Mouse (Mus musculus) forebrain, embryonic 16.5 days (tissue): Measurements from ENCODE around the gene 1190005I06Rik. TPM values are rescaled to one million over a fixed set of nuclear protein-coding genes. Genes with fewer than 3 reads are reported as not detected.

Source experiments
- ATAC-seq: fragments of 200-750 bp; cut with Nextera tagmentation; 2 replicates; pipeline ENCODE4 v1.8.0; 2017; ENCODE audit warnings: mild to moderate bottlenecking, moderate library complexity
- H3K27ac ChIP-seq: fragments of 300-500 bp; sonication (generic); 2 replicates; pipeline ENCODE4 v1.5.1; 2014; ENCODE audit warnings: low read length, control low read depth
- H3K27me3 ChIP-seq: fragments of 300-500 bp; sonication (generic); replicated peaks from 2 replicates; pipeline ENCODE4 v1.6.1; 2014; ENCODE audit warnings: low read length; ENCODE audit not compliant: control insufficient read depth, insufficient read depth
- H3K36me3 ChIP-seq: fragments of 300-500 bp; sonication (generic); 2 replicates; pipeline ENCODE4 v1.6.1; 2014; ENCODE audit not compliant: control insufficient read depth, insufficient read depth
- H3K4me1 ChIP-seq: fragments of 300-500 bp; sonication (generic); replicated peaks from 2 replicates; pipeline ENCODE4 v1.6.1; 2014; ENCODE audit warnings: low read length; ENCODE audit not compliant: control insufficient read depth, insufficient read depth
- H3K4me2 ChIP-seq: fragments of 300-500 bp; sonication (generic); 2 replicates; pipeline ENCODE4 v1.6.1; 2014; ENCODE audit warnings: mild to moderate bottlenecking, low read length, control low read depth
- H3K4me3 ChIP-seq: fragments of 300-500 bp; sonication (generic); replicated peaks from 2 replicates; pipeline ENCODE4 v1.5.1; 2014; ENCODE audit warnings: mild to moderate bottlenecking, low read length, control low read depth
- H3K9ac ChIP-seq: fragments of 300-500 bp; sonication (generic); replicated peaks from 2 replicates; pipeline ENCODE4 v1.6.1; 2014; ENCODE audit warnings: low read depth, low read length, control low read depth
- H3K9me3 ChIP-seq: fragments of 300-500 bp; sonication (generic); 2 replicates; pipeline ENCODE4 v1.6.1; 2016; ENCODE audit warnings: low read length; ENCODE audit not compliant: control insufficient read depth
- WGBS: fragments of 180-500 bp; shearing (Covaris S2); extraction: QIAGEN DNeasy Blood & Tissue Kit; methylation state at CpG from one replicate; pipeline ENCODE4 v1.1.7; 2014; 5-methylcytosine and 5-hydroxymethylcytosine counted together
- polyA plus RNA-seq: library from polyadenylated mRNA; unstranded; fragments of >200 nt; fragmentation: Nextera tagmentation; extraction: Ambion mirVana; gene quantifications from 2 replicates; pipeline ENCODE4 v1.2.1, GENCODE M21; 2015

Gene 1190005I06Rik
- polyA plus RNA-seq, 1 experiment from 2014 or later: 11.0 TPM

GRCm38 (mm10) chr8:120672626-120673229 lies 25.3 kb upstream of the 1190005I06Rik start:
- Histone ChIP-seq H3K27me3 (no peaks in the 10 kb centered on the region), H3K27ac (no peak overlapping the region), H3K9me3 (no peaks in the 10 kb centered on the region), H3K4me1 (peaks cover 12% of the 10 kb centered on the region), H3K9ac (no peak overlapping the region), H3K36me3 (peaks cover 20% of the 10 kb centered on the region), H3K4me3 (no peak overlapping the region), H3K4me2 (no peak overlapping the region)
- no peak for ATAC-seq
- WGBS: 91% methylated on average over 16 of the region's 16 CpGs

GRCm38 (mm10) chr8:120671775-120672174 lies 24.3 kb upstream of the 1190005I06Rik start:
- no peak for ATAC-seq
- H3K4me3 ChIP-seq: no peak overlapping the region
- no peaks in the 10 kb centered on the region for H3K27me3 ChIP-seq
- H3K9ac ChIP-seq: no peak overlapping the region
- no peaks in the 10 kb centered on the region for H3K9me3 ChIP-seq
- no peak overlapping the region for H3K4me2 ChIP-seq
- H3K4me1 ChIP-seq: peaks cover 17% of the 10 kb centered on the region
- no peak overlapping the region for H3K27ac ChIP-seq
- peaks cover 20% of the 10 kb centered on the region for H3K36me3 ChIP-seq
- WGBS: 58% methylated on average over 6 of the region's 6 CpGs

GRCm38 (mm10) chr8:120668374-120668905 lies 21.0 kb upstream of the 1190005I06Rik start, which contains the start of gene Emc8:
Emc8 (minus strand) TSS chr8:120668573.
- Histone ChIP-seq H3K4me2 (peak within 1 kb of the TSS; percentile 97), H3K4me1 (peaks cover 41% of the 10 kb centered on the region), H3K9me3 (no peaks in the 10 kb centered on the region), H3K27ac (peak within 1 kb of the TSS; percentile 89), H3K4me3 (peak within 1 kb of the TSS; percentile 97), H3K36me3 (peaks cover 14% of the 10 kb centered on the region; the same call in 1 of the 2 replicates), H3K9ac (peak within 1 kb of the TSS; percentile 94), H3K27me3 (no peaks in the 10 kb centered on the region)
- under 1% methylated on average over 49 of the region's 51 CpGs for WGBS
- no peak for ATAC-seq

GRCm38 (mm10) chr8:120667561-120668373 lies 20.3 kb upstream of the 1190005I06Rik start, which contains the start of the genes Gm27021 and Cox4i1:
Gm27021 (minus strand) TSS chr8:120668079.
Cox4i1 (plus strand) TSS chr8:120668222.
- Histone ChIP-seq H3K9ac (peak within 1 kb of the TSS; percentile 94), H3K4me3 (peak within 1 kb of the TSS; percentile 97), H3K27ac (peak within 1 kb of the TSS; percentile 89), H3K36me3 (peaks cover 8% of the 10 kb centered on the region; the same call in 1 of the 2 replicates), H3K4me2 (peak within 1 kb of the TSS; percentile 97), H3K9me3 (no peaks in the 10 kb centered on the region), H3K27me3 (no peaks in the 10 kb centered on the region), H3K4me1 (peaks cover 41% of the 10 kb centered on the region)
- under 1% methylated on average over 103 of the region's 105 CpGs for WGBS
- peak; percentile 96 for ATAC-seq

GRCm38 (mm10) chr8:120666807-120667470 lies 19.5 kb upstream of the 1190005I06Rik start:
- no peaks in the 10 kb centered on the region for H3K9me3 ChIP-seq
- no peak overlapping the region for H3K27ac ChIP-seq
- peak overlapping the region; percentile 97 for H3K4me2 ChIP-seq
- H3K27me3 ChIP-seq: no peaks in the 10 kb centered on the region
- peak overlapping the region; percentile 97 for H3K4me3 ChIP-seq
- no peak for ATAC-seq
- H3K36me3 ChIP-seq: peaks cover 4% of the 10 kb centered on the region; the same call in 1 of the 2 replicates
- WGBS: under 1% methylated on average over 17 of the region's 17 CpGs
- peaks cover 41% of the 10 kb centered on the region for H3K4me1 ChIP-seq
- H3K9ac ChIP-seq: peak overlapping the region; percentile 94

- peaks cover 3% of the 10 kb centered on the region; the same call in 1 of the 2 replicates for H3K36me3 ChIP-seq
- H3K4me1 ChIP-seq: peaks cover 41% of the 10 kb centered on the region
- H3K27me3 ChIP-seq: no peaks in the 10 kb centered on the region
- H3K4me3 ChIP-seq: no peak overlapping the region
- no peaks in the 10 kb centered on the region for H3K9me3 ChIP-seq
- no peak for ATAC-seq
- no peak overlapping the region for H3K27ac ChIP-seq
- H3K9ac ChIP-seq: no peak overlapping the region
- H3K4me2 ChIP-seq: peak overlapping the region; percentile 97
- 80% methylated on average over 3 of the region's 3 CpGs for WGBS
Measured at GRCm38 (mm10) chr8:120665726-120666455, 18.5 kb upstream of the 1190005I06Rik start.

GRCm38 (mm10) chr8:120664566-120664965 lies 17.1 kb upstream of the 1190005I06Rik start:
- no peak for ATAC-seq
- no peak overlapping the region for H3K4me3 ChIP-seq
- no peaks in the 10 kb centered on the region for H3K9me3 ChIP-seq
- H3K27me3 ChIP-seq: no peaks in the 10 kb centered on the region
- H3K4me2 ChIP-seq: no peak overlapping the region
- peaks cover 39% of the 10 kb centered on the region for H3K4me1 ChIP-seq
- H3K9ac ChIP-seq: 0 out of 2 replicates have a peak overlapping the region, but pooled peaks have one; percentile 6
- H3K27ac ChIP-seq: no peak overlapping the region
- 71% methylated on average over 6 of the region's 6 CpGs for WGBS
- no peaks in the 10 kb centered on the region for H3K36me3 ChIP-seq

GRCm38 (mm10) chr8:120657415-120657814 lies 10.0 kb upstream of the 1190005I06Rik start:
- Histone ChIP-seq H3K4me2 (no peak overlapping the region), H3K27ac (no peak overlapping the region), H3K9me3 (no peaks in the 10 kb centered on the region), H3K27me3 (no peaks in the 10 kb centered on the region), H3K4me3 (no peak overlapping the region), H3K4me1 (no peaks in the 10 kb centered on the region), H3K9ac (no peak overlapping the region), H3K36me3 (peaks cover 15% of the 10 kb centered on the region; the same call in 1 of the 2 replicates)
- no peak for ATAC-seq
- 88% methylated on average over 8 of the region's 8 CpGs for WGBS
